Mouse (Mus musculus) stomach, embryonic 16.5 days (tissue): Measurements from ENCODE around the gene Kdm4b. TPM values are rescaled to one million over a fixed set of nuclear protein-coding genes. Genes with fewer than 3 reads are reported as not detected.
A peak's percentile ranks its signal among the peaks of the same experiment; 100 is the strongest.

Experiments used
- ATAC-seq: fragments of 200-750 bp; cut with Nextera tagmentation; 2 replicates; pipeline ENCODE4 v1.8.0; 2017; ENCODE audit warnings: moderate number of reproducible peaks, moderate TSS enrichment; ENCODE audit not compliant: insufficient read depth, low FRiP score
- H3K27ac ChIP-seq: fragments of 300-500 bp; sonication (generic); 2 replicates; pipeline ENCODE4 v1.5.1; 2014; ENCODE audit warnings: low read length
- H3K27me3 ChIP-seq: fragments of 300-500 bp; sonication (generic); 2 replicates; pipeline ENCODE4 v1.6.1; 2014; ENCODE audit warnings: low read length, control low read depth, mixed read lengths; ENCODE audit not compliant: control insufficient read depth, insufficient read depth
- H3K36me3 ChIP-seq: fragments of 300-500 bp; sonication (generic); 2 replicates; pipeline ENCODE4 v1.6.1; 2014; ENCODE audit warnings: low read length; ENCODE audit not compliant: control insufficient read depth, insufficient read depth
- H3K4me1 ChIP-seq: fragments of 300-500 bp; sonication (generic); 2 replicates; pipeline ENCODE4 v1.6.1; 2014; ENCODE audit warnings: low read length, control low read depth, mixed read lengths; ENCODE audit not compliant: control insufficient read depth, insufficient read depth
- H3K4me2 ChIP-seq: fragments of 300-500 bp; sonication (generic); 2 replicates; pipeline ENCODE4 v1.6.1; 2014; ENCODE audit warnings: low read depth, low read length, mixed read lengths
- H3K4me3 ChIP-seq: fragments of 300-500 bp; sonication (generic); replicated peaks from 2 replicates; pipeline ENCODE4 v1.5.1; 2014; ENCODE audit warnings: mild to moderate bottlenecking, low read length
- H3K9ac ChIP-seq: fragments of 300-500 bp; sonication (generic); 2 replicates; pipeline ENCODE4 v1.6.1; 2014; ENCODE audit warnings: low read length
- H3K9me3 ChIP-seq: fragments of 300-500 bp; sonication (generic); replicated peaks from 2 replicates; pipeline ENCODE4 v1.6.1; 2016; ENCODE audit warnings: low read length, control low read depth; ENCODE audit not compliant: control insufficient read depth
- WGBS: fragments of 180-500 bp; shearing (Covaris S2); extraction: QIAGEN DNeasy Blood & Tissue Kit; methylation state at CpG from one replicate; pipeline ENCODE4 v1.1.7; 2014; 5-methylcytosine and 5-hydroxymethylcytosine counted together
- polyA plus RNA-seq: library from polyadenylated mRNA; unstranded; fragments of >200 nt; fragmentation: Nextera tagmentation; extraction: Ambion mirVana; gene quantifications from 2 replicates; pipeline ENCODE4 v1.2.1, GENCODE M21; 2015

The Kdm4b gene
- polyA plus RNA-seq, 1 experiment from 2014 or later: 23.5 TPM

GRCm38 (mm10) chr17:56305156-56305555 lies 20.7 kb upstream of the Kdm4b start:
- no peaks in the 10 kb centered on the region for H3K9me3 ChIP-seq
- ATAC-seq: no peak
- 0 out of 2 replicates have a peak, but pooled peaks cover 11% of the 10 kb centered on the region for H3K36me3 ChIP-seq
- H3K4me2 ChIP-seq: peak overlapping the region; percentile 71
- H3K27ac ChIP-seq: no peak overlapping the region; the same call in 1 of the 2 replicates
- H3K27me3 ChIP-seq: no peaks in the 10 kb centered on the region
- H3K4me1 ChIP-seq: peaks cover 49% of the 10 kb centered on the region
- H3K9ac ChIP-seq: peak overlapping the region; percentile 72
- WGBS: 26% methylated on average over 9 of the region's 9 CpGs
- H3K4me3 ChIP-seq: peak overlapping the region; percentile 66

- 52% methylated on average over 8 of the region's 8 CpGs for WGBS
- peak overlapping the region; percentile 71 for H3K4me2 ChIP-seq
- H3K27ac ChIP-seq: peak overlapping the region; percentile 56; the same call in 1 of the 2 replicates
- ATAC-seq: no peak
- H3K27me3 ChIP-seq: no peaks in the 10 kb centered on the region
- peak overlapping the region; percentile 66 for H3K4me3 ChIP-seq
- H3K4me1 ChIP-seq: peaks cover 49% of the 10 kb centered on the region
- peaks cover 12% of the 10 kb centered on the region; the same call in 1 of the 2 replicates for H3K36me3 ChIP-seq
- H3K9ac ChIP-seq: peak overlapping the region; percentile 72
- H3K9me3 ChIP-seq: no peaks in the 10 kb centered on the region
These were observed 20.0 kb upstream of the Kdm4b start for GRCm38 (mm10) chr17:56305826-56306225.

- Histone ChIP-seq H3K4me1 (peaks cover 43% of the 10 kb centered on the region), H3K4me2 (peak overlapping the region; percentile 21), H3K9ac (peak overlapping the region; percentile 39), H3K36me3 (peaks cover 16% of the 10 kb centered on the region; the same call in 1 of the 2 replicates), H3K27me3 (no peaks in the 10 kb centered on the region), H3K4me3 (no peak overlapping the region), H3K9me3 (no peaks in the 10 kb centered on the region), H3K27ac (peak overlapping the region; percentile 85)
- ATAC-seq: no peak; the same call in 1 of the 2 replicates
- WGBS: 51% methylated on average over 6 of the region's 6 CpGs
These were observed 17.8 kb upstream of the Kdm4b start for GRCm38 (mm10) chr17:56308088-56308487.

GRCm38 (mm10) chr17:56309191-56309945 lies 16.5 kb upstream of the Kdm4b start:
- Histone ChIP-seq H3K9ac (0 out of 2 replicates have a peak overlapping the region, but pooled peaks have one; percentile 31), H3K27ac (no peak overlapping the region; the same call in 1 of the 2 replicates), H3K27me3 (no peaks in the 10 kb centered on the region), H3K36me3 (peaks cover 18% of the 10 kb centered on the region), H3K9me3 (no peaks in the 10 kb centered on the region), H3K4me3 (no peak overlapping the region), H3K4me2 (no peak overlapping the region), H3K4me1 (peaks cover 43% of the 10 kb centered on the region)
- no peak for ATAC-seq
- 79% methylated on average over 15 of the region's 15 CpGs for WGBS

- 50% methylated on average over 3 of the region's 3 CpGs for WGBS
- no peak for ATAC-seq
- no peak overlapping the region for H3K4me2 ChIP-seq
These were observed 1.4 kb upstream of the Kdm4b start for GRCm38 (mm10) chr17:56324419-56324818.

GRCm38 (mm10) chr17:56326153-56327147 lies 588 bp downstream of the Kdm4b start:
- Histone ChIP-seq H3K4me1 (peaks cover 24% of the 10 kb centered on the region), H3K27ac (peak overlapping the region; percentile 97), H3K9me3 (no peaks in the 10 kb centered on the region), H3K27me3 (no peaks in the 10 kb centered on the region), H3K4me3 (peak overlapping the region; percentile 79), H3K36me3 (peaks cover 3% of the 10 kb centered on the region; the same call in 1 of the 2 replicates), H3K9ac (peak overlapping the region; percentile 96), H3K4me2 (peak overlapping the region; percentile 93)
- 1% methylated on average over 60 of the region's 67 CpGs for WGBS
- peak; percentile 22 for ATAC-seq

More at GRCm38 (mm10) chr17:56324419-56324818, 1.4 kb upstream of the Kdm4b start:
- Histone ChIP-seq H3K9ac (no peak overlapping the region), H3K4me1 (peaks cover 24% of the 10 kb centered on the region), H3K9me3 (no peaks in the 10 kb centered on the region), H3K4me3 (no peak overlapping the region), H3K36me3 (peaks cover 6% of the 10 kb centered on the region; the same call in 1 of the 2 replicates), H3K27me3 (no peaks in the 10 kb centered on the region), H3K27ac (no peak overlapping the region)

GRCm38 (mm10) chr17:56329267-56329666 lies 3.4 kb downstream of the Kdm4b start:
- no peak for ATAC-seq
- no peak overlapping the region for H3K4me3 ChIP-seq
- H3K9ac ChIP-seq: no peak overlapping the region
- H3K9me3 ChIP-seq: no peaks in the 10 kb centered on the region
- H3K36me3 ChIP-seq: no peaks in the 10 kb centered on the region
- H3K27me3 ChIP-seq: no peaks in the 10 kb centered on the region
- H3K27ac ChIP-seq: no peak overlapping the region
- no peak overlapping the region for H3K4me2 ChIP-seq
- peaks cover 24% of the 10 kb centered on the region for H3K4me1 ChIP-seq

- H3K36me3 ChIP-seq: no peaks in the 10 kb centered on the region; the same call in 1 of the 2 replicates
- 0 out of 2 replicates have a peak overlapping the region, but pooled peaks have one; percentile 6 for H3K9ac ChIP-seq
- no peak for ATAC-seq
- H3K27me3 ChIP-seq: no peaks in the 10 kb centered on the region
- H3K4me2 ChIP-seq: no peak overlapping the region
- no peaks in the 10 kb centered on the region for H3K9me3 ChIP-seq
- peaks cover 21% of the 10 kb centered on the region for H3K4me1 ChIP-seq
- H3K27ac ChIP-seq: no peak overlapping the region
- WGBS: 61% methylated on average over 3 of the region's 3 CpGs
- H3K4me3 ChIP-seq: no peak overlapping the region
These were observed 4.5 kb downstream of the Kdm4b start for GRCm38 (mm10) chr17:56330345-56330744.
